Mouse (Mus musculus): ENCODE measurements around the gene Phf21a. TPM values are rescaled to one million over a fixed set of nuclear protein-coding genes. Genes with fewer than 3 reads are reported as not detected.
A peak's percentile ranks its signal among the peaks of the same experiment; 100 is the strongest.

The Phf21a gene
- polyA plus RNA-seq, 1 experiment = not detected

DNA sequence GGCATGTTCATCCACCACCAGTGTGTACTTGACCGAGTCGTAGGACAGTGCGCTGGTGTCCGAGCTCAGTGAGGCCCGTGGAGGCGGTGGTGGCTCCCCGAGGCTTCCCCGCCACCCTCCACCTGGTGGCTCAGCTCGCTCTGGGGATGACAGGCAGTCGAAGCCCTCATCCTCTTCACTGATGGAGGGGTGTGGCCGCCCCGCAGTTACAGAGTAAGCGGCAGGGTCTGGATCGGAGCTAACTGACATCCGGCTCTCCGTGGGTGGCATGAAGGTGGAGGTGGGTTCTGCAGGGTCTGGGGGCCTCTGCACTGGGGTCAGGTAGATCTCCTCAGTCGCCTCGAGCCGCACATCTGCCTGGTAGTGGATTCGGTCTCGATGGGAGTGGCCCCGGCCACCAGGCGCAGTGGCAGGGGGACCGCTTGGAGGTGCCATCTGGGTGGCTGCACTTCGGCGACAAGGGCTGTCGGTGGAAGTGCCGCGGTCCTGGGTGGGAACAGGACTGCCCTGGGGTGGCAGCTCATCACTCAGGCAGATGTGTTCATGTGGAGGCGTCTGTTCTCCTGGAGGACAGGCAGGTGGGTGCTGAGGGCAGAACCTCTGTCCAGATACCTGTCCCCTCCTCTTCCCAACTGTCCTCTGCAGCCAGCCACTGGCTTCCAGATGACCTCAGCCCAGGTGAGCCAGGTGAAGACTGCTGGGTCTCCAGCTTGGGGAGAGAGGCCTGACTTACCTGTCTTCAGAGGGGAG, 294.1 kb downstream of the Phf21a start:
- Histone ChIP-seq H3K4me3 (ENCODE audit: insufficient read depth, low read depth, low read length) (no peak overlapping the region), H3K4me1 (ENCODE audit: control insufficient read depth, insufficient read depth, low read length) (peaks cover 51% of the 10 kb centered on the region), H3K27ac (ENCODE audit: insufficient read depth, low read depth, low read length) (no peak overlapping the region)
- TF ChIP-seq POLR2A (IDR thresholded peaks at IDR 0.05; ENCODE audit: insufficient read depth, low read depth, low read length) = no peak
- no peak for TF ChIP-seq CTCF (IDR thresholded peaks at IDR 0.05; ENCODE audit: insufficient read depth, low read depth, low read length)
- 85% methylated on average over 30 of the region's 30 CpGs for WGBS

DNA sequence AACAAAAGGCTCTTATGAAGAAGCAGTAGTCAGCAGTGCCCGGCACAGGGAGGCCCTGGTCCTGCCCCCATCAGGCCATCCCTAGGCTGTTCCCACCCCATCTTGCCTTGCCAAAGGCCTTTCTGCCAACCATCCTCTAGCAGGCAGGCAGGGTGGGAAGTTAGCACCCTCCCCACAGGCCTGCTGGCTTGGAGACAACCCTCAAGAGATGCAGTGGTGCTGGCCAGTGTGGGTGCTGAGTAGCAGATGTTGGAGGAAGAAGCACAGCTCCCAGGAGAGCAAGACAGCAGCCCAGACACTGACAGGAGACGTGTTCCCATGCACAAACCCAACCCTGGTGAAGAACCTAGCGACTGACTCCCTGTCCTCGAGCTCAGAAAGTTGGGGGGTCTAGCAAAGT, 294.7 kb downstream of the Phf21a start:
- Histone ChIP-seq H3K27ac (ENCODE audit: insufficient read depth, low read depth, low read length) (peak overlapping the region; percentile 64; the same call in 1 of the 2 replicates), H3K4me3 (ENCODE audit: insufficient read depth, low read depth, low read length) (peak overlapping the region; percentile 73), H3K4me1 (ENCODE audit: control insufficient read depth, insufficient read depth, low read length) (peaks cover 55% of the 10 kb centered on the region)

DNA sequence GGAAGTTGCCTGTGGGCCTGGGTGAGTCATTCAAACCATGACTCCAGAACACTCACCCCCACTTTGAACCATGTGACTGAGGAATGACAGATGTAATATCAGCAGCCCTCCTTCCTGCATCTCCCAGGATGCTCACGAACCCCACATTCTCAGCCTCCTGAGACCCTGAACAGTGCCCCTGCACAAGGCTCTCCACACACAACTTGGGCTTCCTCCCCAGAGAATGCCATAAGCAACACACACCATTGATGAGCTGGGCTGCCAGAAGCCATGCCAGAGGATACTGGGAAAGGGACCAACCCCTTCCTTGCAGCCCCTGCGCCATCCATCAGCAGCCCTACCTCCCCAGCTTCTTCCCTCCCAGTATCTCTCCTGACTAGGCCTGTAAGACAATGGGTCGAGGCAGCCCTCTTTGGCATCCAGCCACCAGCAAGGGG, 295.2 kb downstream of the Phf21a start:
- TF ChIP-seq CTCF (IDR thresholded peaks at IDR 0.05; ENCODE audit: insufficient read depth, low read depth, low read length) = no peak
- TF ChIP-seq POLR2A (IDR thresholded peaks at IDR 0.05; ENCODE audit: insufficient read depth, low read depth, low read length) = no peak
- WGBS = 11% methylated on average over 3 of the region's 3 CpGs
- peak overlapping the region; percentile 73 for H3K4me3 ChIP-seq (ENCODE audit: insufficient read depth, low read depth, low read length)
- H3K4me1 ChIP-seq (ENCODE audit: control insufficient read depth, insufficient read depth, low read length) = peaks cover 59% of the 10 kb centered on the region
- H3K27ac ChIP-seq (ENCODE audit: insufficient read depth, low read depth, low read length) = peak overlapping the region; percentile 64; the same call in 1 of the 2 replicates

More for the DNA sequence above, 294.7 kb downstream of the Phf21a start:
- WGBS = 30% methylated on average over 4 of the region's 4 CpGs
- TF ChIP-seq CTCF (IDR thresholded peaks at IDR 0.05; ENCODE audit: insufficient read depth, low read depth, low read length) = no peak
- no peak for TF ChIP-seq POLR2A (IDR thresholded peaks at IDR 0.05; ENCODE audit: insufficient read depth, low read depth, low read length)

DNA sequence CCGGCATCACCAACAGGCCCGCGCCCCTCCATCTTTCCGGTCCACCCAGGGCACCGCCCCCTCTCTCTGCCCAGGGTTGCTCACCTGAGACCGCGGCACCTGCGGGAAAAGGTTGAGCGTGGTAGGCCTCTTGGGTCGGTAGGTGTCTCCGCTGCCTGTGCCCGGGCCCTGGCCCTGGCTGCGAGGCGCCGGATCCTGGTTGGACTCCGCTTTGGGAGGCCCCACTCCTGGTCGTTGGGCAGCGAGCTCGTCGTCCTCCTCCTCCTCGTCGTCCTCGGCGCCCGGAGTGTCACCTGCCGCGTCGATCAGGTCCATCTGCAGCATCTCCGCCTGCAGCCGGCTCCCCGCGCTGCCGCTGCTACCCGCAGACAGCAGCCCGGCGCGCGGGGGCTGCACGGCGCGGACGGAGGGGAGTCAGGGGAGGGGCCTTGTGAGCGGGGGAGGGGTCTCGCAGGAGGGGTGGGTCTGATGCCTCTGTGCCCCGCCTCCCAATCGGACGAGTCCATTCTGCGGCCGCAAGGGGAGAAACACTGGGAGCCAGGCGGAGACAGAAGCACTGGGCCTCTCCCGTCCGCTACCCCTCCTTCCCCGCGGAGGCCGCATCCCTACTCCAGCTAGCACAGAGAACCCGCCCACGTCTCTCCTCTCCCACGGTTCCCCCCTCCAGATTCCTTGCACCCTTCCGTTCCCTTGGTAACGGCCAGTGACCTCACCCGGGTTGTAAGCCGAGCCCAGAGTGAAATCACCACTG, 296.1 kb downstream of the Phf21a start:
- Histone ChIP-seq H3K4me3 (ENCODE audit: insufficient read depth, low read depth, low read length) (peak overlapping the region; percentile 73), H3K4me1 (ENCODE audit: control insufficient read depth, insufficient read depth, low read length) (peaks cover 64% of the 10 kb centered on the region), H3K27ac (ENCODE audit: insufficient read depth, low read depth, low read length) (peak overlapping the region; percentile 95)
- TF ChIP-seq CTCF (IDR thresholded peaks at IDR 0.05; ENCODE audit: insufficient read depth, low read depth, low read length) (no peak), POLR2A (IDR thresholded peaks at IDR 0.05; ENCODE audit: insufficient read depth, low read depth, low read length) (peak; percentile 78)
- 1% methylated on average over 62 of the region's 62 CpGs for WGBS

DNA sequence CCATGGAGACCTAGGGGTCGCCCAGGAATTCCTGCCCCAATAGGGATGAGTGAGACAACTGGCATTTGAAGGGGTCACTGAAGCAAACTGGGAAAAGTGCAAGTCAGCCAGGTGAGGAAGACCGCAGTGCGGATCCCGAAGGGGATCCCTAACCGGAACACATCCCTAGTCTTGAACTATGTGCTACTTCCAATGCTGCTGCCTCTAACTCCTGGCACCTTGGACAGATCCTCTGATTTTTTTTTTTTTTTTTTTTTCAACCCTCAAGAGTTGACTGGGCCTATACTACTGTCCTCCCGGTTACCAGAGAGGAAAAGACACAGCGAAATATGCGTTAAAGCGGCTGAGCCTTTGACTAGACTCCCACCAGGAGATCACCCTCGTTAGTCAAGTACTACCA, 296.7 kb downstream of the Phf21a start:
- 9% methylated on average over 10 of the region's 10 CpGs for WGBS
- Histone ChIP-seq H3K27ac (ENCODE audit: insufficient read depth, low read depth, low read length) (peak overlapping the region; percentile 95), H3K4me1 (ENCODE audit: control insufficient read depth, insufficient read depth, low read length) (peaks cover 64% of the 10 kb centered on the region), H3K4me3 (ENCODE audit: insufficient read depth, low read depth, low read length) (peak overlapping the region; percentile 73)
- TF ChIP-seq POLR2A (IDR thresholded peaks at IDR 0.05; ENCODE audit: insufficient read depth, low read depth, low read length) (no peak), CTCF (IDR thresholded peaks at IDR 0.05; ENCODE audit: insufficient read depth, low read depth, low read length) (no peak)

DNA sequence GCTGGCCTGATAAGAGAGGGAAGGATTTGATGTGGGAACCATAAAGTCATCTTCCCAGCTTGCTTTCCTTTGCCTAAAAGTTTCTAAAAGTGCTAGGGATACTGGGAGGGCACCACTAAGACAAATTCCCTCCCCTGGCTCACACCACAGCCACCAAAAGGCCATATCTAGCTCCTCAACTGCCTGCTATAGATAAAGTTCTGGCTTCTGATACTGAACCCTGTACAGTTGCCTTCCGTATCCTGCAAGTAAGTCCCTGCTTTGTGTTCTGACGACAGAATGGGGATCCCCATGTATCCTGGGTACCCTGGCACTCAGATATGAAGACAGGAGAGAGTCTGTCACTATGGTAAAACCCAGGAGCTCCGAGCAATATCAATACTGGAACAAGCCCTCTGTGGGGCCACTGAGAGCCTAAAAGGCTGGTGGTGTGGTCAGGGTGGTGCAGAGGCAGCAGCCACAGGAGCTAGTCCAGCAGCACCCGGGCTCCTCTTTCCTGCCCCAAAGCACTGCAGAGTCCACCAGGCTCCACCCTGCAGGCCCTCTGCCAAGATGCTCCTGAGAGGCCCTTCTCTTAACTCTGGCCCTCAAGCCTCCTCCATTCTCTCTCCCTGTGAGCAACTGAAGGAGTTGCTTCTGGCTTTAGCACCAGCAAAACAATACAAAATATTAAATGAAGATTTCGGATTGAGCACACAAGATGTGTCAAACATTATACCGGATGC, 297.5 kb downstream of the Phf21a start:
- no peak overlapping the region for H3K4me3 ChIP-seq (ENCODE audit: insufficient read depth, low read depth, low read length)
- WGBS = 59% methylated on average over 6 of the region's 6 CpGs
- peak overlapping the region; percentile 95 for H3K27ac ChIP-seq (ENCODE audit: insufficient read depth, low read depth, low read length)
- TF ChIP-seq CTCF (IDR thresholded peaks at IDR 0.05; ENCODE audit: insufficient read depth, low read depth, low read length) (no peak), POLR2A (IDR thresholded peaks at IDR 0.05; ENCODE audit: insufficient read depth, low read depth, low read length) (no peak)
- H3K4me1 ChIP-seq (ENCODE audit: control insufficient read depth, insufficient read depth, low read length) = peaks cover 58% of the 10 kb centered on the region

DNA sequence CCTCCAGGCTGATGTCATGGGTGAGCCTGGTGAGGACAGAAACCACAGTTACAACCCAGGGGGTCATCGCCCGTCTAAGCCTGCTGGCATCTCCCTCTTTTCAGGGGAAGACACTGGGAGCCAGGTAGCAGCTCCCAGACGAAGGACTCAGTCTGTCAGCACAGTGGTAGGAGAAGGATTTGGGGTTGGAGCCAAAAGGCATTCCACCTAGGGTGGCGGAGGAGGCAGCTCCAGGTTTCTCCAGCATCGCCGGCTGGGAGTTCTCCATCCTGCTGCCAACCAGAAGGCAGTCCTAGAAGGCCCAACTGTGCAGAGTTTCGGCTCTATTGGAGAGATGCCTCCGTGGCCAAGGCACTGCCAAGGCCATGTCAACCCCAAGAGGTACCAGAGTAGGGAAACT, 298.2 kb downstream of the Phf21a start:
- TF ChIP-seq POLR2A (IDR thresholded peaks at IDR 0.05; ENCODE audit: insufficient read depth, low read depth, low read length) = no peak
- TF ChIP-seq CTCF (IDR thresholded peaks at IDR 0.05; ENCODE audit: insufficient read depth, low read depth, low read length) = no peak
- H3K4me3 ChIP-seq (ENCODE audit: insufficient read depth, low read depth, low read length) = peak overlapping the region; percentile 64
- 46% methylated on average over 8 of the region's 8 CpGs for WGBS
- H3K27ac ChIP-seq (ENCODE audit: insufficient read depth, low read depth, low read length) = peak overlapping the region; percentile 92
- peaks cover 55% of the 10 kb centered on the region for H3K4me1 ChIP-seq (ENCODE audit: control insufficient read depth, insufficient read depth, low read length)

DNA sequence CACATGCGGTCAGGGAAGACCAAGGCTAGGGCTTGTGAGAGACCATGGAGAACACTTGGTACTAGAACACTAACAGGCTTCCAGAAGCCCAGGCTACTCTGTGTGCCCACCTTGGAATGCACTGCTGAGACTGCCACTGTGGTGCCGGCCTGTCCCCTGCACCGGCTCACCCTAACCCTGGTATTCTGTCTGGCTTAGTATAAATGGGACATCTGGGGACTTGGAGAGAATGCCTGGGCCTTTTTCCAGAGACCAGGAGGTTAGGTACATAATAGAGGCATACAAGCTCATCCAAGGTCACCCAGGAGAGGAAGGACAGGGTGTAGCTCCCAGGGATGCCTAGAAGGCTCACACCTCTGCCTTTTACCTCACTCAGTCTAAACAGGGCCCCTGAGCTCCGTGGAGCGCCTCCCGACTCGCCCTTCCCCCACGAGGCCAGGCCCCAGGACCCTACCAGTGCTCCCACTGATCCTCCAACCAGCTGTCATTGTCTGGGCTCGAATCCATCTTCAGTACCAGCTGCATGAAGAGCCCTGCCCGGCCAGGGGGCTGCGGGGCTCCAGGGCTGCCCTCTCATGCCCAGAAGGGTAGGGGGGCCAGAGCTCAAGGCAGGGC, 298.9 kb downstream of the Phf21a start:
- 14% methylated on average over 11 of the region's 11 CpGs for WGBS
- Histone ChIP-seq H3K4me3 (ENCODE audit: insufficient read depth, low read depth, low read length) (peak overlapping the region; percentile 64), H3K27ac (ENCODE audit: insufficient read depth, low read depth, low read length) (peak overlapping the region; percentile 92), H3K4me1 (ENCODE audit: control insufficient read depth, insufficient read depth, low read length) (peaks cover 52% of the 10 kb centered on the region)
- TF ChIP-seq CTCF (IDR thresholded peaks at IDR 0.05; ENCODE audit: insufficient read depth, low read depth, low read length) = no peak
